Mouse (Mus musculus): Measurements from ENCODE around the gene Slc38a6. TPM values are rescaled to one million over a fixed set of nuclear protein-coding genes. Genes with fewer than 3 reads are reported as not detected.

Slc38a6 gene
- total and polyA plus RNA-seq, 3 experiments = 3.1 to 6.1 TPM; not detected in 1

- TF ChIP-seq POLR2A (IDR thresholded peaks at IDR 0.05; ENCODE audit: control insufficient read depth in 1 of 2, insufficient read depth in 1 of 2, low read depth in 1 of 2, low read length in 2 of 2, poor library complexity in 1 of 2) (no peak), MAX (IDR thresholded peaks at IDR 0.05; ENCODE audit: low read length) (no peak), ZNF384 (IDR thresholded peaks at IDR 0.05; ENCODE audit: low read depth, low read length) (no peak), SIN3A (IDR thresholded peaks at IDR 0.05; ENCODE audit: low read length) (no peak), NRF1 (IDR thresholded peaks at IDR 0.05; ENCODE audit: insufficient read depth, low read depth, low read length, poor library complexity, severe bottlenecking) (no peak), UBTF (IDR thresholded peaks at IDR 0.05; ENCODE audit: borderline replicate concordance, insufficient read depth, low read depth, low read length) (no peak), TAL1 (IDR thresholded peaks at IDR 0.05; ENCODE audit: low read length) (no peak), CTCF (IDR thresholded peaks at IDR 0.05 in 2 of 3, conservative IDR thresholded peaks at IDR 0.05 in 1 of 3; ENCODE audit: control insufficient read depth in 1 of 3, insufficient read depth in 1 of 3, low read depth in 2 of 3, low read length in 3 of 3, poor library complexity in 1 of 3, severe bottlenecking in 1 of 3) (no peak), MYC (IDR thresholded peaks at IDR 0.05; ENCODE audit: low read depth, low read length) (no peak), POLR2AphosphoS5 (IDR thresholded peaks at IDR 0.05; ENCODE audit: borderline replicate concordance, low read depth, low read length) (no peak), KAT2A (conservative IDR thresholded peaks at IDR 0.05; ENCODE audit: low read depth, low read length) (no peak), MAZ (IDR thresholded peaks at IDR 0.05; ENCODE audit: low read depth, low read length) (no peak)
- Histone ChIP-seq H3K27me3 (ENCODE audit: control insufficient read depth in 1 of 2, insufficient read depth in 2 of 2, low read length in 2 of 2) (no peaks in the 10 kb centered on the region), H3K4me1 (ENCODE audit: control insufficient read depth in 1 of 2, insufficient read depth in 2 of 2, low read length in 2 of 2) (no peaks in the 10 kb centered on the region), H3K4me3 (ENCODE audit: control insufficient read depth in 1 of 2, insufficient read depth in 1 of 2, low read depth in 2 of 2, low read length in 2 of 2) (no peak overlapping the region), H3K9ac (ENCODE audit: control insufficient read depth, low read depth, low read length, poor library complexity, severe bottlenecking) (no peak overlapping the region), H3K79me2 (ENCODE audit: control insufficient read depth, insufficient read depth, low read length, poor library complexity) (no peaks in the 10 kb centered on the region), H3K36me3 (ENCODE audit: control insufficient read depth in 1 of 2, insufficient read depth in 2 of 2, low read length in 2 of 2) (no peaks in the 10 kb centered on the region), H3K9me3 (replicated peaks; ENCODE audit: insufficient read depth, low read length) (no peaks in the 10 kb centered on the region), H3K27ac (ENCODE audit: control insufficient read depth, low read depth, low read length) (no peak overlapping the region)
- no peak for DNase-seq (ENCODE audit: low read depth, low spot score)
Observed at GRCm38 (mm10) chr12:73350982-73351381, 64.4 kb downstream of the Slc38a6 start.

- TF ChIP-seq BHLHE40 (IDR thresholded peaks at IDR 0.05; ENCODE audit: borderline replicate concordance, low read depth, low read length) (no peak), POLR2A (IDR thresholded peaks at IDR 0.05; ENCODE audit: control insufficient read depth in 1 of 2, insufficient read depth in 1 of 2, low read depth in 1 of 2, low read length in 2 of 2, poor library complexity in 1 of 2) (no peak), JUND (IDR thresholded peaks at IDR 0.05; ENCODE audit: low read depth, low read length) (no peak), GATA1 (IDR thresholded peaks at IDR 0.05; ENCODE audit: low read depth, low read length) (no peak), E2F4 (IDR thresholded peaks at IDR 0.05; ENCODE audit: borderline replicate concordance, low read depth, low read length) (no peak), SMC3 (IDR thresholded peaks at IDR 0.05; ENCODE audit: low read depth, low read length) (no peak), TBP (IDR thresholded peaks at IDR 0.05; ENCODE audit: low read depth, low read length) (no peak), RAD21 (IDR thresholded peaks at IDR 0.05; ENCODE audit: low read depth, low read length) (no peak), ZC3H11A (IDR thresholded peaks at IDR 0.05; ENCODE audit: low read depth, low read length) (no peak), MAZ (IDR thresholded peaks at IDR 0.05; ENCODE audit: low read depth, low read length) (no peak), MAFK (IDR thresholded peaks at IDR 0.05; ENCODE audit: borderline replicate concordance, low read depth, low read length) (no peak), MAX (IDR thresholded peaks at IDR 0.05; ENCODE audit: low read length) (no peak), HCFC1 (IDR thresholded peaks at IDR 0.05; ENCODE audit: low read depth, low read length) (no peak), EP300 (IDR thresholded peaks at IDR 0.05; ENCODE audit: low read depth in 1 of 2, low read length in 2 of 2) (no peak), TAL1 (IDR thresholded peaks at IDR 0.05; ENCODE audit: low read length) (no peak), NRF1 (IDR thresholded peaks at IDR 0.05; ENCODE audit: insufficient read depth, low read depth, low read length, poor library complexity, severe bottlenecking) (no peak), MYC (IDR thresholded peaks at IDR 0.05; ENCODE audit: low read depth, low read length) (no peak), USF1 (IDR thresholded peaks at IDR 0.05; ENCODE audit: low read depth, low read length) (no peak), CTCF (IDR thresholded peaks at IDR 0.05 in 2 of 3, conservative IDR thresholded peaks at IDR 0.05 in 1 of 3; ENCODE audit: control insufficient read depth in 1 of 3, insufficient read depth in 1 of 3, low read depth in 2 of 3, low read length in 3 of 3, poor library complexity in 1 of 3, severe bottlenecking in 1 of 3) (no peak), TCF12 (IDR thresholded peaks at IDR 0.05; ENCODE audit: low read depth, low read length) (no peak)
- no peak for DNase-seq (ENCODE audit: low read depth, low spot score)
- H3K36me3 ChIP-seq (ENCODE audit: control insufficient read depth in 1 of 2, insufficient read depth in 2 of 2, low read length in 2 of 2) = no peaks in the 10 kb centered on the region
Observed at GRCm38 (mm10) chr12:73351746-73352145, 65.2 kb downstream of the Slc38a6 start.

More at GRCm38 (mm10) chr12:73351746-73352145, 65.2 kb downstream of the Slc38a6 start:
- H3K27me3 ChIP-seq (ENCODE audit: control insufficient read depth in 1 of 2, insufficient read depth in 2 of 2, low read length in 2 of 2) = no peaks in the 10 kb centered on the region
- H3K4me1 ChIP-seq (ENCODE audit: control insufficient read depth in 1 of 2, insufficient read depth in 2 of 2, low read length in 2 of 2) = no peaks in the 10 kb centered on the region
- H3K9me3 ChIP-seq (replicated peaks; ENCODE audit: insufficient read depth, low read length) = no peaks in the 10 kb centered on the region
- no peak overlapping the region for H3K4me3 ChIP-seq (ENCODE audit: control insufficient read depth in 1 of 2, insufficient read depth in 1 of 2, low read depth in 2 of 2, low read length in 2 of 2)
- no peak overlapping the region for H3K27ac ChIP-seq (ENCODE audit: control insufficient read depth, low read depth, low read length)
- no peak overlapping the region for H3K9ac ChIP-seq (ENCODE audit: control insufficient read depth, low read depth, low read length, poor library complexity, severe bottlenecking)
- no peaks in the 10 kb centered on the region for H3K79me2 ChIP-seq (ENCODE audit: control insufficient read depth, insufficient read depth, low read length, poor library complexity)
